Mouse (Mus musculus): ENCODE results near the gene Rab3ip.

DNA sequence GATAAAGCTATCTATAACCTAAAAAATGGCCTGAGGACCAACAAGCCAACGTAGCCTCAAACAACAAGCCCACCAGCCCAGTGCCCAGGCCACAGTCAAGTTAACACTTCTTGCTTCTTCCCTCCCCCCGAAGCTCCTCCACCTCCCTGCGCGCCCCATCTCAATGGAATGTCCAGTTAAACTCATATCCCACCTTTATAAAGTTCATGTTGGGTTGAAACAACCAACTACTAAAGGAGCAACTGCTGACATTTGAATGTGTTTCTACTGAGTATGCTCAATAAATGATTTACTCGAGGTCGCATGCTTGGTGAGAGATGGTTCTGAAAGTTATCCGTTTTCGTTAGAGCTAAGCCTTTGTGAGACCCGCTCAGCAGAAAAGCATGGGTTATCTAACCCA lies 2.2 kb downstream of the Rab3ip start:
- TF ChIP-seq SMC3 (IDR thresholded peaks at IDR 0.05; ENCODE audit: low read depth, low read length) (no peak), USF2 (IDR thresholded peaks at IDR 0.05; ENCODE audit: borderline replicate concordance in 1 of 2, insufficient read depth in 1 of 2, low read depth in 1 of 2, low read length in 2 of 2) (no peak), CTCF (IDR thresholded peaks at IDR 0.05 in 2 of 3, conservative IDR thresholded peaks at IDR 0.05 in 1 of 3; ENCODE audit: control insufficient read depth in 1 of 3, insufficient read depth in 1 of 3, low read depth in 2 of 3, low read length in 3 of 3, poor library complexity in 1 of 3, severe bottlenecking in 1 of 3) (no peak), EP300 (IDR thresholded peaks at IDR 0.05; ENCODE audit: low read depth in 1 of 2, low read length in 2 of 2) (no peak), ELF1 (IDR thresholded peaks at IDR 0.05; ENCODE audit: low read depth, low read length) (no peak), ZKSCAN1 (IDR thresholded peaks at IDR 0.05; ENCODE audit: low read depth, low read length) (no peak), CHD2 (IDR thresholded peaks at IDR 0.05; ENCODE audit: low read length) (no peak)
